ENCODE assay signal across 11 mouse cellular contexts in genomic region chrX:99141900-99142299, GRCm38 (mm10). TPM values are rescaled to one million over a fixed set of nuclear protein-coding genes. Genes with fewer than 3 reads are reported as not detected.
A peak's percentile ranks its signal among the peaks of the same experiment; 100 is the strongest.
DNase-seq lines count a peak whose midpoint lies in the region; ATAC-seq and TF ChIP-seq lines count a peak whose summit lies in the region.
"Had no signal": no experiment of that assay in that cellular context is flagged by ENCODE, and none has a peak within 500 bp of the region (broad histone marks: within the 10 kb centered on the region; RNA-seq: fewer than 3 reads in every experiment).

No protein-coding gene starts in this region.

- H3K9ac ChIP-seq in lung, embryonic 15.5 days: no peak overlapping the region
- H3K9ac ChIP-seq in forebrain, embryonic 12.5 days: peak overlapping the region; percentile 94
- H3K9ac ChIP-seq in hindbrain, postnatal 0 days (replicated peaks; ENCODE audit: low read length): no peak overlapping the region
- no peak overlapping the region for H3K9ac ChIP-seq in neural tube, embryonic 15.5 days (replicated peaks)
- H3K9ac ChIP-seq: liver, embryonic 12.5 days had no signal

- peaks cover 7% of the 10 kb centered on the region for H3K36me3 ChIP-seq in lung, embryonic 15.5 days
- H3K36me3 ChIP-seq in forebrain, embryonic 12.5 days (replicated peaks): peaks cover 17% of the 10 kb centered on the region
- no peaks in the 10 kb centered on the region; the same call in 1 of the 2 replicates for H3K36me3 ChIP-seq in hindbrain, postnatal 0 days (ENCODE audit: insufficient read depth, low read length)
- no peaks in the 10 kb centered on the region; the same call in 1 of the 2 replicates for H3K36me3 ChIP-seq in neural tube, embryonic 15.5 days
- H3K36me3 ChIP-seq: liver, embryonic 12.5 days had no signal

- peaks cover 31% of the 10 kb centered on the region for H3K4me1 ChIP-seq in lung, embryonic 15.5 days
- H3K4me1 ChIP-seq in forebrain, embryonic 12.5 days: peaks cover 71% of the 10 kb centered on the region
- H3K4me1 ChIP-seq in hindbrain, postnatal 0 days (ENCODE audit: insufficient read depth, low read length): peaks cover 10% of the 10 kb centered on the region
- H3K4me1 ChIP-seq in neural tube, embryonic 15.5 days: peaks cover 39% of the 10 kb centered on the region

- no peak overlapping the region for H3K4me3 ChIP-seq in lung, embryonic 15.5 days
- H3K4me3 ChIP-seq in forebrain, embryonic 12.5 days (replicated peaks): peak overlapping the region; percentile 79
- no peak overlapping the region for H3K4me3 ChIP-seq in hindbrain, postnatal 0 days (ENCODE audit: low read length)
- no peak overlapping the region for H3K4me3 ChIP-seq in neural tube, embryonic 15.5 days (replicated peaks)
- H3K4me3 ChIP-seq: liver, embryonic 12.5 days had no signal

- peak overlapping the region; percentile 64 for H3K4me2 ChIP-seq in lung, embryonic 15.5 days
- peak overlapping the region; percentile 82 for H3K4me2 ChIP-seq in forebrain, embryonic 12.5 days
- H3K4me2 ChIP-seq in hindbrain, postnatal 0 days (ENCODE audit: low read depth, low read length): 0 out of 2 replicates have a peak overlapping the region, but pooled peaks have one; percentile 21
- H3K4me2 ChIP-seq in neural tube, embryonic 15.5 days: peak overlapping the region; percentile 70; the same call in 1 of the 2 replicates
- H3K4me2 ChIP-seq: liver, embryonic 12.5 days had no signal

- H3K9me3 ChIP-seq in lung, embryonic 15.5 days: no peaks in the 10 kb centered on the region
- H3K9me3 ChIP-seq in forebrain, embryonic 12.5 days: no peaks in the 10 kb centered on the region
- H3K9me3 ChIP-seq in hindbrain, postnatal 0 days (ENCODE audit: low read length): no peaks in the 10 kb centered on the region
- H3K9me3 ChIP-seq in neural tube, embryonic 15.5 days (replicated peaks): no peaks in the 10 kb centered on the region
- H3K9me3 ChIP-seq: liver, embryonic 12.5 days had no signal

- DNase-seq in lung, postnatal 14 days: no peak
- no peak for DNase-seq in hindbrain, postnatal 0 days (ENCODE audit: low spot score)
- DNase-seq in cerebellum, postnatal 14 days: no peak
- DNase-seq in layer of hippocampus, adult 8-10 months (ENCODE audit: low spot score in 2 of 2): no peak
- DNase-seq in spleen, postnatal 36 days (ENCODE audit: low spot score in 2 of 2): no peak
- DNase-seq: cerebellum, adult 9-10 months had no signal

- no peak for ATAC-seq in lung, embryonic 15.5 days (ENCODE audit: borderline replicate concordance, extremely low read depth, low FRiP score, low TSS enrichment)
- ATAC-seq in forebrain, embryonic 12.5 days (ENCODE audit: low FRiP score): 0 out of 2 replicates have a peak, but pooled peaks have one; percentile 15
- ATAC-seq in hindbrain, postnatal 0 days: no peak
- no peak for ATAC-seq in neural tube, embryonic 15.5 days (ENCODE audit: low FRiP score)
- ATAC-seq: liver, embryonic 12.5 days had no signal

- no peak for TF ChIP-seq CTCF in hindbrain, postnatal 0 days (IDR thresholded peaks at IDR 0.05; ENCODE audit: low read depth)

- H3K27me3 ChIP-seq in lung, embryonic 15.5 days: no peaks in the 10 kb centered on the region
- peaks cover 41% of the 10 kb centered on the region for H3K27me3 ChIP-seq in forebrain, embryonic 12.5 days
- H3K27me3 ChIP-seq in hindbrain, postnatal 0 days (ENCODE audit: insufficient read depth, low read length): no peaks in the 10 kb centered on the region
- peaks cover 7% of the 10 kb centered on the region for H3K27me3 ChIP-seq in neural tube, embryonic 15.5 days (replicated peaks)
- H3K27me3 ChIP-seq: CH12.LX had no signal

- H3K27ac ChIP-seq in lung, embryonic 15.5 days: no peak overlapping the region
- peak overlapping the region; percentile 91 for H3K27ac ChIP-seq in forebrain, embryonic 12.5 days
- no peak overlapping the region for H3K27ac ChIP-seq in hindbrain, postnatal 0 days
- no peak overlapping the region for H3K27ac ChIP-seq in neural tube, embryonic 15.5 days (replicated peaks)
- H3K27ac ChIP-seq: liver, embryonic 12.5 days had no signal

RNA-seq across cellular contexts. Expression of gene Efnb1, which starts 6.0 kb away (rescaled TPM):
- polyA plus RNA-seq in lung, embryonic 15.5 days (2015; fragmentation: Nextera tagmentation; extraction: Ambion mirVana): 44.1 and 47.3 TPM in 2 replicates
- 99.2 and 106 TPM in 2 replicates for polyA plus RNA-seq in forebrain, embryonic 12.5 days (2016; fragmentation: Nextera tagmentation; extraction: Ambion mirVana)
- 29.4 and 30.1 TPM in 2 replicates for total RNA-seq in hindbrain, postnatal 0 days (2014; rRNA removed)
- 15.1 and 15.3 TPM in 2 replicates for polyA plus RNA-seq in hindbrain, postnatal 0 days (2015; fragmentation: Nextera tagmentation; extraction: Ambion mirVana)
- polyA plus RNA-seq in neural tube, embryonic 15.5 days (2015; fragmentation: Nextera tagmentation; extraction: Ambion mirVana): 19.3 and 19.4 TPM in 2 replicates
- total RNA-seq in layer of hippocampus, adult 8-10 months (2022): 10 to 100 TPM; 12.6 to 16.1 (median 14.9) TPM

Comparison
In these comparisons a context has a peak if more than half of its experiments do, and no peak if none do; other contexts are left out.
1. H3K4me2 ChIP-seq: peak in every context shown above with its lines; median percentile 82 in forebrain, embryonic 12.5 days; 70 in neural tube, embryonic 15.5 days; 64 in lung, embryonic 15.5 days; 21 in hindbrain, postnatal 0 days.